Mouse (Mus musculus): ENCODE measurements around the gene Emx2.

The Emx2 gene

GRCm38 (mm10) chr19:59462459-59463292 is 4.5 kb downstream of the Emx2 start:
- DNase-seq (ENCODE audit: low spot score in 2 of 2) = no peak

GRCm38 (mm10) chr19:59463842-59464443 is 5.8 kb downstream of the Emx2 start:
- DNase-seq (ENCODE audit: low spot score in 2 of 2) = no peak

GRCm38 (mm10) chr19:59465281-59465680 is 7.1 kb downstream of the Emx2 start:
- DNase-seq (ENCODE audit: low spot score in 2 of 2) = no peak

- no peak for DNase-seq (ENCODE audit: low spot score in 2 of 2)
These were observed 7.7 kb downstream of the Emx2 start for GRCm38 (mm10) chr19:59465751-59466410.

- DNase-seq (ENCODE audit: low spot score in 2 of 2) = no peak
These were observed 8.3 kb downstream of the Emx2 start for GRCm38 (mm10) chr19:59466417-59466937.

GRCm38 (mm10) chr19:59467016-59467412 is 8.8 kb downstream of the Emx2 start:
- DNase-seq (ENCODE audit: low spot score in 2 of 2) = no peak

- no peak for DNase-seq (ENCODE audit: low spot score in 2 of 2)
These were observed 9.4 kb downstream of the Emx2 start for GRCm38 (mm10) chr19:59467413-59468064.

DNA sequence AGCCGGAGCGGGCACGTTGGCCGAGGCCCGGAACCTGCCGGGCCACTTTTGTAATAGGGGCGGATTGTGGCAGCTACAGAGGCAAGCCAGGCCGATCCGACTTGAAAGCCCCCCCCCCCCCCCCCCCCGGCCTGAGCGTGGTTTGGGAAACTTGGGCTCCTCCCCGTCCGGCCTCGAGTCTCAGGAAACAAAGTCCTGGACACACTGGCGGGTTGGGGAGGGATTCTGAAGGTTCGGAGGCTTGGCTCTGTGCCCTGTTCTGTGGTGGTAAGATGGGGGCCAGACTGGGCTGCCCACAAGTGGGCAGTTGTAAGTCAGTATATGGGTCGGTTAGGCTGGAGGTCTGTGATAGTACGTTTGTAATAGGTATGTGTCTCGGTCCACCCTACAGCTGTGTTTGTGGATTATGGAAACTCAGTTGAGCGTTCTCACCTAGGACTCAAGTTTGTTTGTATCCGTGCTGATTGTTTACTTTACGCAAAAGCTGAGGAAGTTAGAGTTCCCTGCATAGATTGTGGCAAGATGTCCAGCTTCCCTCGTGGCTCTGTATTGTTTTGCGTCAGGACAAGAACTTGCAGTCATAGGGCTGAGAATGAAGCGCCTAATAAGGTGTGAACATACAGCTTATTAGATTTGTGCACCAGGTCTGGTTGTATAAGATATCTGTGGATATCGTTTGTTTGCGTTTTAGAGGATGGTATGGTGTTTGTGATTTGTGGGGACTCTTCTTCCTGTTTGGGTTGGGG is 10.1 kb downstream of the Emx2 start:
- DNase-seq (ENCODE audit: low spot score in 2 of 2) = no peak

DNA sequence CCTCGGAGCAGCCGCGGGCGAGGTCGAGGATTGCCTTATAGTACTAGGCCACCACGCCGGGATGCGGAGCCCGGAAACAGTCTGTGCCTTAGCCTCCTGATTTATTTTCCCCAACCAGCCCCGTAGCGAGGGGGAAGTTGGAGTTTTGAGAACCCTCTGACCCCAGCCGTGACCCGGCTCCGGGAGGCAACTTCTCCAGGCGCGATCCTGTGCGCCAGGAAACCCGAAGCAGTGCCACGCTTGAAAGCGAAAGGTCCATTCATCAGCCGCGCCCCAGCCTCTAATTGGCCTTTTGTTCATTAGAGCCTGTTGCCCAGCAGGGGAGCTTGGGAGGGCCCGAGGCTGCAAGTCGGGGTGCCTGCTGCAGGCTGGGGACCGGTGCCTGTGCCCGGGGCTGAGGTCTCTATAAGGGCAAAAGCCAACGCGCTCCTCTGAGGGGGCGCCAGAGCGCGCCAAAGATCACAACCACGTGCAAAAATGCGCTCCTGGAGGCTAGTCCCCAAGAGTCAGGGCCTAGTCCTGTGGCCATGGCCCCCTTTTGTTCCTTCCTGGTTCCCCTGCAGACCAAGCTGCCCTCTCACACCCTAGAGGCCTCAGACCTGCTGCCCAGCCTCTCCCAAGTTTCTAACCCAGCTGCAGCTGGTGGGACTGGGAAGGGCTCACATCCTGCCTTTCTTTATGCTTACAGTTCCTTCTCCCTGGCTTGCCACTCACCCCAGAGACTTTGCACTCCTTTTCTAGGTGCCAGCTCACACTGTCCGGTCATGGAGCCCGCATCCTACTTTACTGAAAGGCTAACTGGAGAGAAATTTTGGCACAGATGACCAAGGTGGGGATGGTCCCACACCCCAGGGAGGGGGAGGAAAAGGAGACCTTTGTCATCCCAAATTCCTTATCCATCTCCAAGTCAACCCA is 11.1 kb downstream of the Emx2 start:
- DNase-seq (ENCODE audit: low spot score in 2 of 2) = no peak

DNA sequence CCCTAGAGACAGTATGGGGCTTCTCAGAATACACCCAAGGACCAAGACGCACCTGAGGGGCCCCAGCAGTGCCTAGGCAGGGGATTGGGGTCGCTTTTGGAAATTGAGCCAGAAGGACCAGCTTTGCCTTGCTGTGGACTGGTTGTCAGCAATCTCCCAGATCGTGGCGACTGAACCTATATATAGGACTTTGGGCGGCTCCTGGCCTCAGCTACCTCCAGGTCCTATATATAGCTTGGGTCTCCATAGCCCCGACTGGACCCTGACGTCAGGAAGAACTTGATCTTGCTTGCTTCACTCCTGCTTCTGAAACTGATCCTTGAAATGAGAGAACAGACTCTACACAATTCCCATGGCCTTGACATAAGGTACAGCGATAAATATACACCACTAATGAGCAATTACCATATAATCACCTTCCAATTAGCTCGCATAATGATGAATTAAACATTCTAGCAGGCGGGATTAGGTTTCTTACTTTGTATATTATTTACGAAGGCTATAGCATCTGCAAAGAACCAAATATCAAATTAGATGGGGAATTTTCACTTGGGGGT is 12.0 kb downstream of the Emx2 start:
- DNase-seq (ENCODE audit: low spot score in 2 of 2) = no peak

DNA sequence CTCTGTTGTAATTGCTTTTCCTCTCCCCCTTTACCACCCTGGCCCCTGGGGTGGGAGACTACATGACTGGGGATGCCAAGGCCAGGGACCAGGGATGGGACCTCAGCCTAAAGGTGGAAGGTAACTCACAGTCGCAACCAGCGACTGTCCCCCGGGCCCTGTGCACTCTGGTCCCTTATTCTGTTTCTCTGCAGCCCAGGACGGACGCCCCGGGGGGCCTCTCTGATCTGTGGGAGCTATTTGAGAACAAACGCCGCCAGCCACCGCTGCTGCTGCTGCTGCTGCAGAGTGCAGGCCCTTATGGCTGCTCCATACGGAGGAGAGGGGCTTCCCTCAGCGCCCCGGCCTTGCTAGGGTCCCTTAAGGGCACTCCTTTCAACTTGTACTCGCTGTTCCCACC is 12.7 kb downstream of the Emx2 start:
- DNase-seq (ENCODE audit: low spot score in 2 of 2) = no peak

- DNase-seq (ENCODE audit: low spot score in 2 of 2) = no peak
These were observed 14.7 kb downstream of the Emx2 start for GRCm38 (mm10) chr19:59472844-59473243.

DNA sequence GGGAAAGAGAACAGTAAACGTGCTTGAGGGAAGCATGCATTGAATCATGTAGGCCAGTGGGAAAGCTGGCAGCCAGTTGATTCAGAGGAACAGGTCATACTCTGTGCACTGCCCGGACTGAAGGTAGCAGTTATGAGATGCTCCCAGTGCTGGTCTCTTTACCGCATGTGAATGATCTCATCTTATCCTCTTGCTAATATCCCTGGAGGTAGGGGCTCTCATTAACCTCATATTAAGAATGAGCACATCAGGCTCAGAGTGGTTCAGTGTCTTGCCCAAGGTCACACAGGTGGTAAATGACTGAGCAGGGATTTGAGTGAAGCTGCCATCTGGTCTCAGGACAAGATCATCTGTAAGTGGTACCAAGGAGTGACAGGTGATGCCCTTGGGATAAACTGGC is 21.7 kb downstream of the Emx2 start:
- DNase-seq (ENCODE audit: low spot score in 2 of 2) = no peak

DNA sequence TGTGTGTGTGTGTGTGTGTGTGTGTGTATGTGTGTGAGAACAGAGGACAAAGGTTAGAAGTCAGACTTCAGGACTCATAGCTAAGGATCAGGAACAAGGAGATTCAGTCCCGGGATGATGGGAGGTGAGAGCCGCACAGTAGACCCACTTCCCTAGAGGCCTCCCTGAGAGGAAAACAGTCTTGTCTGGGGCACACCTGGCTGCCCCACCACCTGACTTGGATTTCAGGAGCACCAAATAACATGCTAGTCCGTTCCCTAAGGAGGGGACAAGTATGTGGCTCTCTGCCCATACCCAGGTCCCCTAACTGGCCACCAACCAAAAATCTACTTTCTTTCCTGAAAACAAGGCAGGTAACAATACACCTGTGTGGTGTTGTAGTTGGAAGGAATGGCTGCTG is 22.4 kb downstream of the Emx2 start:
- DNase-seq (ENCODE audit: low spot score in 2 of 2) = no peak

DNA sequence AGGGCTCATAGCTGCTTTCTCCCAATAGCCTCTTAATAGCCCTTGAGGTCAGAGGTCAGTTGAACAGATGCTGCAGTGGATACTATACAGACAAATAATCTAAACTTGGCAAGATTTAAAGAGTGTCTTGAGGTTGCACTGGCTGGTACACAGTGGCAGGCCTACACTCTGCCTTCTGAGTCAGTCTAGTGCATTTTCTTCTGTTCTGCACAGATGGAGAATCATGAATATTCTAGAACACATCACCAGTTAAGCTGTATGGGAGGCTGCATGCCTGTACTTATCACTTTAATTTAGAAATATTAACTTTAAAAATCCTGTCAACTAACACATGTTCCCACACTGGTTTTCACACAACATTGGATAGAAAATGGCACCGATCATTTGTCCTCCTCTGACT is 34.1 kb downstream of the Emx2 start:
- DNase-seq (ENCODE audit: low spot score in 2 of 2) = no peak

- DNase-seq (ENCODE audit: low spot score in 2 of 2) = no peak
These were observed 38.7 kb downstream of the Emx2 start for GRCm38 (mm10) chr19:59496832-59497231.

DNA sequence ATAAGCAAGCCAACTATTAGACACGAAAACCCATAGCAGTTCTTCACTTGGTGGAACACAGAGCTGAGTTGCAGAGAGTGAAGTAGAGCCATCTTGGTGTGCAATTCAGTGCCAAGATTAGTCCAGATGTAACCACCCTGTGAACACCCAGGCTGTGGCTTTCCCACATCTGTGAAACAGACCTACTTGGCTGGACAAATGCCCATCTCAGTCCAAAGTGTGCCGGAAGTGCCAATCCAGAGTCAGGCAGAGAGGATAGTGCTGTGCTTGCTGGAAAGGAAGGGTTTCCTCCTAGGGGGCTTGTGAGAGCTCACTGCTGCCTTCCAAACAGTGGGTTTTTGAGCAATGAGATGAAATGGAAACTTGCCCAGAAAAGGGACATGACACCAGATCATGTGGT is 50.7 kb downstream of the Emx2 start:
- DNase-seq (ENCODE audit: low spot score in 2 of 2) = no peak

DNA sequence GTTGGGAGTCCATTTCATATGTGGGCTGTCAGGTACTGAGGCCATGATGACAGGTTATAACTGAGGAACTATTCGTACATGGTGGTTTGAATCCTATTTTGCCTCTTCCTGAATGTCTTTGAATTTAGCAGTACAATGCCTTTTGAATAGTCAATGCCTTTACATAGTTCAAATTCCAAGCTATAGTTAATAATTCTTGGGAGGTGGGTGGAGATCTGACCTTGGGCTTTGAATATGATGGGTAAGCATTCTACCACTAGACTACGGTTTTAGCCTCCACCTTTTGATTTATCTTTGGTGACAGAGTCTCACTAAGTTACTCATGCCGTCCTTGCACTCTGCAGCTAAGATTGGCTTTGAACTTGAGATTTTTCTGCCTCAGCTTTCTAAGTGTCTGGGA is 55.0 kb downstream of the Emx2 start:
- DNase-seq (ENCODE audit: low spot score in 2 of 2) = no peak
